Mouse (Mus musculus) Muller cell, postnatal 12 days (primary cell): ENCODE measurements around the gene Txnl4b.

Experiments used
- DNase-seq: peaks from one replicate; pipeline ENCODE4 v3.0.0-alpha.2; 2015; ENCODE audit errors: inconsistent ontology term

The Txnl4b gene

GRCm38 (mm10) chr8:109565498-109566333, at the start of gene Txnl4b, which contains the start of gene Dhx38:
Gene Txnl4b (plus strand): TSS chr8:109565892.
Gene Dhx38 (minus strand): TSS chr8:109565861.
- peak; percentile 98 for DNase-seq

GRCm38 (mm10) chr8:109524008-109524407, 41.7 kb upstream of the Txnl4b start:
- no peak for DNase-seq

- no peak for DNase-seq
These were observed 30.3 kb upstream of the Txnl4b start for GRCm38 (mm10) chr8:109535140-109535990.

GRCm38 (mm10) chr8:109536703-109537102, 29.0 kb upstream of the Txnl4b start:
- DNase-seq: peak; percentile 55

GRCm38 (mm10) chr8:109542165-109542564, 23.5 kb upstream of the Txnl4b start:
- no peak for DNase-seq

GRCm38 (mm10) chr8:109542748-109543519, 22.8 kb upstream of the Txnl4b start:
- no peak for DNase-seq

GRCm38 (mm10) chr8:109544049-109544448, 21.6 kb upstream of the Txnl4b start:
- DNase-seq: no peak

GRCm38 (mm10) chr8:109551663-109552062, 14.0 kb upstream of the Txnl4b start:
- DNase-seq: no peak

- DNase-seq: no peak
These were observed 1.8 kb upstream of the Txnl4b start for GRCm38 (mm10) chr8:109563881-109564280.

- DNase-seq: no peak
These were observed 926 bp upstream of the Txnl4b start for GRCm38 (mm10) chr8:109564766-109565165.

GRCm38 (mm10) chr8:109571139-109571538, 5.4 kb downstream of the Txnl4b start:
- no peak for DNase-seq

GRCm38 (mm10) chr8:109576311-109576710, 10.6 kb downstream of the Txnl4b start:
- DNase-seq: no peak

- DNase-seq: no peak
These were observed 13.2 kb downstream of the Txnl4b start, which contains the start of gene Hp for GRCm38 (mm10) chr8:109578900-109579301. Gene Hp (minus strand): TSS chr8:109579172.

GRCm38 (mm10) chr8:109584293-109584692, 18.6 kb downstream of the Txnl4b start:
- DNase-seq: no peak

- DNase-seq: no peak
These were observed 19.1 kb downstream of the Txnl4b start for GRCm38 (mm10) chr8:109584830-109585229.

GRCm38 (mm10) chr8:109585652-109586051, 20.0 kb downstream of the Txnl4b start:
- no peak for DNase-seq

- DNase-seq: no peak
These were observed 21.3 kb downstream of the Txnl4b start for GRCm38 (mm10) chr8:109586972-109587504.

GRCm38 (mm10) chr8:109590901-109591300, 25.2 kb downstream of the Txnl4b start:
- DNase-seq: no peak

- DNase-seq: no peak
These were observed 25.7 kb downstream of the Txnl4b start for GRCm38 (mm10) chr8:109591367-109591766.

- DNase-seq: no peak
These were observed 26.5 kb downstream of the Txnl4b start for GRCm38 (mm10) chr8:109592164-109592563.

- DNase-seq: peak; percentile 7
These were observed 27.6 kb downstream of the Txnl4b start for GRCm38 (mm10) chr8:109593117-109593788.
